Mouse (Mus musculus) forebrain, embryonic 11.5 days (tissue): ENCODE measurements around the gene Maml3. TPM values are rescaled to one million over a fixed set of nuclear protein-coding genes. Genes with fewer than 3 reads are reported as not detected.

ENCODE experiments used
- ATAC-seq: fragments of 200-750 bp; cut with Nextera tagmentation; replicated peaks from 2 replicates; pipeline ENCODE4 v1.8.0; 2017; ENCODE audit warnings: moderate TSS enrichment; ENCODE audit not compliant: low FRiP score
- DNase-seq: peaks from one replicate; pipeline ENCODE4 v3.0.0-alpha.2; 2017; ENCODE audit warnings: low spot score
- H3K27ac ChIP-seq: fragments of 300-500 bp; sonication (generic); 2 replicates; pipeline ENCODE4 v1.5.1; 2014; ENCODE audit warnings: low read depth, low read length
- H3K27me3 ChIP-seq: fragments of 300-500 bp; sonication (generic); 2 replicates; pipeline ENCODE4 v1.6.1; 2014; ENCODE audit warnings: mild to moderate bottlenecking, low read length, mixed read lengths; ENCODE audit not compliant: control insufficient read depth, insufficient read depth
- H3K36me3 ChIP-seq: fragments of 300-500 bp; sonication (generic); 2 replicates; pipeline ENCODE4 v1.6.1; 2014; ENCODE audit warnings: mild to moderate bottlenecking, low read length, moderate library complexity, mixed read lengths; ENCODE audit not compliant: control insufficient read depth, insufficient read depth
- H3K4me1 ChIP-seq: fragments of 300-500 bp; sonication (generic); replicated peaks from 2 replicates; pipeline ENCODE4 v1.6.1; 2014; ENCODE audit warnings: low read length, mixed read lengths; ENCODE audit not compliant: control insufficient read depth, insufficient read depth
- H3K4me2 ChIP-seq: fragments of 300-500 bp; sonication (generic); 2 replicates; pipeline ENCODE4 v1.6.1; 2014; ENCODE audit warnings: low read depth, mild to moderate bottlenecking, low read length, moderate library complexity, mixed read lengths; ENCODE audit not compliant: severe bottlenecking
- H3K4me3 ChIP-seq: fragments of 300-500 bp; sonication (generic); 2 replicates; pipeline ENCODE4 v1.5.1; 2014; ENCODE audit warnings: low read depth, low read length
- H3K9ac ChIP-seq: fragments of 300-500 bp; sonication (generic); 2 replicates; pipeline ENCODE4 v1.6.1; 2014; ENCODE audit warnings: low read length
- H3K9me3 ChIP-seq: fragments of 300-500 bp; sonication (generic); 2 replicates; pipeline ENCODE4 v1.6.1; 2016; ENCODE audit warnings: low read length, mixed read lengths; ENCODE audit not compliant: control insufficient read depth
- WGBS: fragments of 180-500 bp; shearing (Covaris S2); extraction: QIAGEN DNeasy Blood & Tissue Kit; methylation state at CpG from one replicate; pipeline ENCODE4 v1.1.7; 2014; 5-methylcytosine and 5-hydroxymethylcytosine counted together
- polyA plus RNA-seq: library from polyadenylated mRNA; unstranded; fragments of >200 nt; fragmentation: Nextera tagmentation; extraction: Ambion mirVana; gene quantifications from 2 replicates; pipeline ENCODE4 v1.2.1, GENCODE M21; 2014

The Maml3 gene
- polyA plus RNA-seq, 1 experiment from 2014 or later = 7.5 TPM

- Histone ChIP-seq H3K36me3 (no peaks in the 10 kb centered on the region), H3K9ac (no peak overlapping the region), H3K4me2 (no peak overlapping the region), H3K27ac (no peak overlapping the region), H3K27me3 (no peaks in the 10 kb centered on the region), H3K4me3 (no peak overlapping the region), H3K4me1 (0 out of 2 replicates have a peak, but pooled peaks cover 6% of the 10 kb centered on the region), H3K9me3 (no peaks in the 10 kb centered on the region)
- 91% methylated on average over 5 of the region's 5 CpGs for WGBS
- DNase-seq = no peak
- no peak for ATAC-seq
Observed at GRCm38 (mm10) chr3:51866446-51866845, 238.4 kb downstream of the Maml3 start.

GRCm38 (mm10) chr3:51861631-51862030 lies 243.2 kb downstream of the Maml3 start:
- H3K4me3 ChIP-seq = no peak overlapping the region
- no peaks in the 10 kb centered on the region; the same call in 1 of the 2 replicates for H3K36me3 ChIP-seq
- ATAC-seq (no peak), DNase-seq (no peak)
- no peak overlapping the region for H3K27ac ChIP-seq
- H3K27me3 ChIP-seq = no peaks in the 10 kb centered on the region
- no peak overlapping the region for H3K4me2 ChIP-seq
- no peaks in the 10 kb centered on the region for H3K9me3 ChIP-seq
- 0 out of 2 replicates have a peak, but pooled peaks cover 3% of the 10 kb centered on the region for H3K4me1 ChIP-seq
- whole genome bisulfite sequencing = 92% methylated on average over 9 of the region's 9 CpGs
- H3K9ac ChIP-seq = no peak overlapping the region

- 91% methylated on average over 7 of the region's 7 CpGs for WGBS
Observed at GRCm38 (mm10) chr3:51860458-51860857, 244.4 kb downstream of the Maml3 start.

GRCm38 (mm10) chr3:51859208-51859607 lies 245.7 kb downstream of the Maml3 start:
- H3K27ac ChIP-seq = no peak overlapping the region
- H3K9me3 ChIP-seq = no peaks in the 10 kb centered on the region
- ATAC-seq (no peak), DNase-seq (no peak)
- no peak overlapping the region for H3K4me2 ChIP-seq
- H3K9ac ChIP-seq = no peak overlapping the region
- no peaks in the 10 kb centered on the region for H3K27me3 ChIP-seq
- 0 out of 2 replicates have a peak, but pooled peaks cover 3% of the 10 kb centered on the region for H3K4me1 ChIP-seq
- H3K36me3 ChIP-seq = no peaks in the 10 kb centered on the region; the same call in 1 of the 2 replicates
- H3K4me3 ChIP-seq = no peak overlapping the region
- 70% methylated on average over 2 of the region's 2 CpGs for whole genome bisulfite sequencing

More at GRCm38 (mm10) chr3:51860458-51860857, 244.4 kb downstream of the Maml3 start:
- Histone ChIP-seq H3K27me3 (no peaks in the 10 kb centered on the region), H3K4me3 (no peak overlapping the region), H3K4me2 (no peak overlapping the region), H3K9ac (no peak overlapping the region), H3K9me3 (no peaks in the 10 kb centered on the region), H3K27ac (no peak overlapping the region), H3K36me3 (no peaks in the 10 kb centered on the region; the same call in 1 of the 2 replicates), H3K4me1 (0 out of 2 replicates have a peak, but pooled peaks cover 3% of the 10 kb centered on the region)
- ATAC-seq = no peak
- no peak for DNase-seq

- Histone ChIP-seq H3K36me3 (no peaks in the 10 kb centered on the region; the same call in 1 of the 2 replicates), H3K4me3 (no peak overlapping the region), H3K4me1 (no peaks in the 10 kb centered on the region), H3K9ac (no peak overlapping the region), H3K9me3 (no peaks in the 10 kb centered on the region), H3K4me2 (no peak overlapping the region), H3K27ac (no peak overlapping the region), H3K27me3 (no peaks in the 10 kb centered on the region)
- 83% methylated on average over 10 of the region's 10 CpGs for WGBS
- ATAC-seq = no peak
- DNase-seq = no peak
Observed at GRCm38 (mm10) chr3:51854152-51854551, 250.7 kb downstream of the Maml3 start.

GRCm38 (mm10) chr3:51853610-51854009 lies 251.3 kb downstream of the Maml3 start:
- H3K4me2 ChIP-seq = no peak overlapping the region
- H3K27me3 ChIP-seq = no peaks in the 10 kb centered on the region
- no peak overlapping the region for H3K4me3 ChIP-seq
- 80% methylated on average over 7 of the region's 7 CpGs for WGBS
- H3K36me3 ChIP-seq = no peaks in the 10 kb centered on the region; the same call in 1 of the 2 replicates
- DNase-seq (no peak), ATAC-seq (no peak)
- H3K9me3 ChIP-seq = no peaks in the 10 kb centered on the region
- H3K27ac ChIP-seq = no peak overlapping the region
- no peak overlapping the region for H3K9ac ChIP-seq
- no peaks in the 10 kb centered on the region for H3K4me1 ChIP-seq

- Histone ChIP-seq H3K9ac (no peak overlapping the region), H3K27ac (no peak overlapping the region), H3K4me2 (no peak overlapping the region), H3K27me3 (no peaks in the 10 kb centered on the region), H3K4me3 (no peak overlapping the region), H3K36me3 (no peaks in the 10 kb centered on the region; the same call in 1 of the 2 replicates), H3K4me1 (no peaks in the 10 kb centered on the region), H3K9me3 (no peaks in the 10 kb centered on the region)
- 76% methylated on average over 3 of the region's 3 CpGs for WGBS
- DNase-seq (no peak), ATAC-seq (no peak)
Observed at GRCm38 (mm10) chr3:51852692-51853091, 252.2 kb downstream of the Maml3 start.

GRCm38 (mm10) chr3:51851596-51851995 lies 253.3 kb downstream of the Maml3 start:
- H3K4me1 ChIP-seq = no peaks in the 10 kb centered on the region
- 62% methylated on average over 7 of the region's 7 CpGs for WGBS
- H3K27ac ChIP-seq = no peak overlapping the region
- ATAC-seq (no peak), DNase-seq (no peak)
- H3K4me2 ChIP-seq = no peak overlapping the region
- no peak overlapping the region for H3K9ac ChIP-seq
- H3K9me3 ChIP-seq = no peaks in the 10 kb centered on the region
- no peaks in the 10 kb centered on the region; the same call in 1 of the 2 replicates for H3K36me3 ChIP-seq
- H3K4me3 ChIP-seq = no peak overlapping the region
- no peaks in the 10 kb centered on the region for H3K27me3 ChIP-seq

GRCm38 (mm10) chr3:51849462-51849861 lies 255.4 kb downstream of the Maml3 start:
- 86% methylated on average over 6 of the region's 6 CpGs for WGBS
- H3K27ac ChIP-seq = no peak overlapping the region
- H3K27me3 ChIP-seq = no peaks in the 10 kb centered on the region
- no peaks in the 10 kb centered on the region for H3K4me1 ChIP-seq
- H3K4me2 ChIP-seq = no peak overlapping the region
- no peaks in the 10 kb centered on the region for H3K9me3 ChIP-seq
- ATAC-seq = no peak
- no peak overlapping the region for H3K9ac ChIP-seq
- no peak overlapping the region for H3K4me3 ChIP-seq
- no peak for DNase-seq
- no peaks in the 10 kb centered on the region for H3K36me3 ChIP-seq
